Mouse (Mus musculus) left cerebral cortex, adult 6 months (tissue): ENCODE results near the gene Gm17359. TPM values are rescaled to one million over a fixed set of nuclear protein-coding genes. Genes with fewer than 3 reads are reported as not detected.

ENCODE experiments used
- long read RNA-seq, 2 experiments: library from polyadenylated mRNA; unstranded; transcript quantifications; one replicate each; pipeline ENCODE4 v2.0.0; 2019 to 2020
- polyA plus RNA-seq: library from polyadenylated mRNA; unstranded; fragments of <200 nt; fragmentation: Nextera tagmentation; gene quantifications from 2 replicates; pipeline ENCODE4 v1.2.3, GENCODE M21; 2021

Gm17359 gene
- not detected in 2 replicates for polyA plus RNA-seq
- long read RNA-seq, experiment 1, partial matches to known transcripts: 0 of 1 reads
- long read RNA-seq, experiment 1, other reads (novel, unspliced or antisense): 1 of 1 reads
- long read RNA-seq, experiment 2, partial matches to known transcripts: 0 of 1 reads
- long read RNA-seq, experiment 2, other reads (novel, unspliced or antisense): 1 of 1 reads

DNA sequence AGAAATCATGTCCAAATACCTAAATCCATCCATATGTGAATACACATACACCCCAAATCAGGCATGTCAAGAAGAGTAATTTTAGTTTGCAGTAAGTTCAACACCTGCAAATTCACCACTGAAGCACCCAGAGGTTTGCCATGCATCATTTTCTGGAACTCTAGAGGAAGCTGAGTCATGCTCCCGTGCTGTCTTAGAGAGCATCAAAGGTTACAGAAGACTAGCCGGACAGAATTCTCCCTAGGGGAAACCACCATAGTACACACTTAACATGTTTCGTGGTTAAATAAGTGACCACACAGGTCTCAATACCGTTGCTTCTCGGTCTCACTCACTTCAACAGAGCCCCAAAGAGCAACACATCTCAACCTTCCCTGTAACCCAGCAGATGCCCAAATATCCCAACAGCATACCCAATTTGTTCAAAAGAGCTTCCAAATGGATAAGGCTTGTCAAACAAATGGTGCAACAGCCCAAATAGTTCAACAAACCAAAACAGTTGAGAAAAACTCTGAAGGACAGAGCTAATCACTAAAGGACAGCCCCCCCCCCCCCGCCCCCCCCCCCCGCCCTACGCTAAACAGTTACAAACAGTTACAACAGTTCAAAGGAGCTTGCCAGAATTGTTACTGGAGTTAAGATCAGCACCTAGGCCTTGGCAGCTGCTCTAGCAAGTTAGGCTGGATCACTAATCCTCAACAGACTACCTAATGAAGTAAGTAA lies at the start of gene Gm17359:
Gene Gm17359, plus strand, starts transcription at position 618 of the 723 bp plus-strand sequence.

Other genes with a start within 250 kb of the Gm17359 start
- 10.3 and 12.7 TPM in 2 replicates for gene Rapgef2, start 50.1 kb upstream of the Gm17359 start, polyA plus RNA-seq
- gene Fnip2, start 231.1 kb downstream of the Gm17359 start, polyA plus RNA-seq: 0.69 and 1.1 TPM in 2 replicates